Mouse (Mus musculus): ENCODE results near the gene Acsf2. TPM values are rescaled to one million over a fixed set of nuclear protein-coding genes. Genes with fewer than 3 reads are reported as not detected.

Gene Acsf2
- polyA plus RNA-seq, 1 experiment from 2014 or later, result 5.7 TPM

DNA sequence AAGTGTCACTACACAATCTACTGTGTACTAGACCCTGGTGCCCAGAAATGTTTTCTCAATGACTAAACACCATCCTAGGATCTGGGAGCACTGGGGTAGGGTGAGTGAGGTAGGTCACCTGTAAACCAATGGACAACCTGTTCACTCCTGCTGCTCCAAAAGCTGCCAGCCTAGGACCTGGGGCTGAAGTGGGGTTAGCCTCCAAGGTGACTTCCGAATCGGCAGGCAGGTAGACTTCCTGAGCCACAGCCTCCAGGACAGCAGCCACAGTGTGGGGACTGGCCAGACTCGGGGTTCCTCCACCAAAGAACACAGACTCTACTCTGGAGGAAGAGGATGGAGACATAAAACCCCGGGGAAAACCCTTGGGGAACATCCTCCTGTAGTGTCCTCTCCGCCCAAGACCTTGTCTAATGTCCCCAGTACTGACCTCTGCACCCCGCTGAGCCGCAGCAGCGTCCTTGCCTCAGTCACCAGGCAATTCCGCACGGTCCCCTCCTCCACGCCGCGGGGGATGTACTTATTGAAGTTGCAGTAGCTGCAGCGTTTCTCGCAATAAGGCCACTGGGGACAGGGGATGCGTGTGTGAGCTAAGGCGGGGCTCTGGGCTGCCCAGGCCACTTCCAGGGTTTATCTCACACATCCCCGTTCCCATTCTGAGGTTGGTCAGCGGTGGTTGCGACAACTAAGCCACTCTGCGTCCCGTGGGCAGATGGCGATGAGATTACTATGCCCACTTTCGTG, 53.5 kb downstream of the Acsf2 start:
- 11% methylated on average over 24 of the region's 24 CpGs for WGBS
- H3K9me3 ChIP-seq (ENCODE audit: control insufficient read depth, low read length), result no peaks in the 10 kb centered on the region

DNA sequence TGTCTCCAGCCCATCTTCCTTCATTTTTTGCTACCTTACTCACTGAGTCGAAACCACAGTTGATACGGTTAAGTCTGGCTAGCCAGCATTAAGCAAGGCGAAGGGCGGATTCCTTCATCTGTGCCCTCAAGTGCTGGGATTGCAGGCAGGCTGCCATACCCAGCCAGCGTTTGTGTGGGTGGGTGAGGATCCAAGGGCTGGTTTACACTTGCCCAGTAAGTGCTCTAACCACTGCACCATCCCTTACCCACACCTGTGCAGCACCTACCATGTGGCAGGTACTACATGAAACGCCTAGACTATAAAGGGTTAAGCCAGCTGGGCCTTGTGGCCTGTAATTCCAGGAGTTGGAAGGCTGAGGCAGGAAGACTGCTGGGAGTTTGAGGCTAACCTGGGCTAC, 54.4 kb downstream of the Acsf2 start:
- WGBS, result 93% methylated on average over 6 of the region's 6 CpGs
- H3K27me3 ChIP-seq (replicated peaks; ENCODE audit: control insufficient read depth, insufficient read depth, low read length), result no peaks in the 10 kb centered on the region
- ATAC-seq (replicated peaks; ENCODE audit: low FRiP score, low TSS enrichment, low read depth) (no peak), DNase-seq (ENCODE audit: low spot score) (no peak)
- H3K4me2 ChIP-seq (ENCODE audit: low read length), result no peak overlapping the region
- no peaks in the 10 kb centered on the region for H3K4me1 ChIP-seq (replicated peaks; ENCODE audit: control insufficient read depth, insufficient read depth, low read length)
- peaks cover 4% of the 10 kb centered on the region; the same call in 1 of the 2 replicates for H3K36me3 ChIP-seq (ENCODE audit: control insufficient read depth, insufficient read depth, low read length)
- H3K9me3 ChIP-seq (ENCODE audit: control insufficient read depth, low read length), result no peaks in the 10 kb centered on the region
- H3K4me3 ChIP-seq (ENCODE audit: low read depth, low read length), result no peak overlapping the region
- H3K27ac ChIP-seq (ENCODE audit: low read depth), result no peak overlapping the region
- no peak overlapping the region for H3K9ac ChIP-seq (ENCODE audit: low read length)

More for the DNA sequence above, 53.5 kb downstream of the Acsf2 start:
- Histone ChIP-seq H3K9ac (ENCODE audit: low read length) (peak overlapping the region; percentile 61), H3K4me3 (ENCODE audit: low read depth, low read length) (peak overlapping the region; percentile 57), H3K36me3 (ENCODE audit: control insufficient read depth, insufficient read depth, low read length) (no peaks in the 10 kb centered on the region), H3K4me2 (ENCODE audit: low read length) (peak overlapping the region; percentile 80), H3K27ac (ENCODE audit: low read depth) (no peak overlapping the region), H3K27me3 (replicated peaks; ENCODE audit: control insufficient read depth, insufficient read depth, low read length) (no peaks in the 10 kb centered on the region), H3K4me1 (replicated peaks; ENCODE audit: control insufficient read depth, insufficient read depth, low read length) (no peaks in the 10 kb centered on the region)
- DNase-seq (ENCODE audit: low spot score) (no peak), ATAC-seq (replicated peaks; ENCODE audit: low FRiP score, low TSS enrichment, low read depth) (peak; percentile 10)

- Histone ChIP-seq H3K9me3 (ENCODE audit: control insufficient read depth, low read length) (no peaks in the 10 kb centered on the region), H3K9ac (ENCODE audit: low read length) (no peak overlapping the region), H3K27me3 (replicated peaks; ENCODE audit: control insufficient read depth, insufficient read depth, low read length) (no peaks in the 10 kb centered on the region), H3K4me1 (replicated peaks; ENCODE audit: control insufficient read depth, insufficient read depth, low read length) (no peaks in the 10 kb centered on the region), H3K27ac (ENCODE audit: low read depth) (no peak overlapping the region), H3K4me3 (ENCODE audit: low read depth, low read length) (no peak overlapping the region), H3K36me3 (ENCODE audit: control insufficient read depth, insufficient read depth, low read length) (peaks cover 9% of the 10 kb centered on the region; the same call in 1 of the 2 replicates), H3K4me2 (ENCODE audit: low read length) (no peak overlapping the region)
- ATAC-seq (replicated peaks; ENCODE audit: low FRiP score, low TSS enrichment, low read depth), result no peak
- 91% methylated on average over 5 of the region's 5 CpGs for WGBS
- DNase-seq (ENCODE audit: low spot score), result no peak
These were observed 55.3 kb downstream of the Acsf2 start for GRCm38 (mm10) chr11:94546381-94546780.

DNA sequence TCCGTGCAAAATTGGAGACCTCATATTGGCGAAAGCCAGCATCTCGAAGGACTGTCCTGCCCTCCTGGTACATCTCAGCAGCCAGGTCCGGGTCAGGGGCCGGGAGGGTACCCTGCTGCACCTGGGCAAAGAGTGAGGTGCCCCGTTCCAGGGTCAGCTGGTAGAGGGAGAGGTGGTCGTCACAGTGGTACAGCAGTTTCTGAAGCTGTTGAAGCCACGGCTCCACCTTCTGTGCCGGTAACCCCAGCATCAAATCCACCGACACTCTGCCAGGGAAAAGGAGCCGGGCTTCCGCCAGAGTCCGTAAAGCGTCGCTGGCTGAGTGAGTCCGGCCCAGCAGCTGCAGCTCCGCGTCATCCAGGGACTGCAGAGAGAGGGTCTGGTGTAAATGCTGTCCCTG, 57.2 kb downstream of the Acsf2 start:
- no peak for ATAC-seq (replicated peaks; ENCODE audit: low FRiP score, low TSS enrichment, low read depth)
- DNase-seq (ENCODE audit: low spot score), result no peak
- Histone ChIP-seq H3K4me3 (ENCODE audit: low read depth, low read length) (no peak overlapping the region), H3K9me3 (ENCODE audit: control insufficient read depth, low read length) (no peaks in the 10 kb centered on the region), H3K4me2 (ENCODE audit: low read length) (no peak overlapping the region), H3K9ac (ENCODE audit: low read length) (no peak overlapping the region), H3K4me1 (replicated peaks; ENCODE audit: control insufficient read depth, insufficient read depth, low read length) (no peaks in the 10 kb centered on the region), H3K36me3 (ENCODE audit: control insufficient read depth, insufficient read depth, low read length) (peaks cover 9% of the 10 kb centered on the region; the same call in 1 of the 2 replicates), H3K27me3 (replicated peaks; ENCODE audit: control insufficient read depth, insufficient read depth, low read length) (no peaks in the 10 kb centered on the region), H3K27ac (ENCODE audit: low read depth) (no peak overlapping the region)
- 56% methylated on average over 18 of the region's 18 CpGs for whole genome bisulfite sequencing

GRCm38 (mm10) chr11:94543932-94544331, 57.7 kb downstream of the Acsf2 start:
- Histone ChIP-seq H3K9me3 (ENCODE audit: control insufficient read depth, low read length) (no peaks in the 10 kb centered on the region), H3K4me2 (ENCODE audit: low read length) (no peak overlapping the region), H3K27ac (ENCODE audit: low read depth) (no peak overlapping the region), H3K9ac (ENCODE audit: low read length) (no peak overlapping the region), H3K4me3 (ENCODE audit: low read depth, low read length) (no peak overlapping the region), H3K4me1 (replicated peaks; ENCODE audit: control insufficient read depth, insufficient read depth, low read length) (no peaks in the 10 kb centered on the region), H3K27me3 (replicated peaks; ENCODE audit: control insufficient read depth, insufficient read depth, low read length) (no peaks in the 10 kb centered on the region), H3K36me3 (ENCODE audit: control insufficient read depth, insufficient read depth, low read length) (peaks cover 9% of the 10 kb centered on the region; the same call in 1 of the 2 replicates)
- ATAC-seq (replicated peaks; ENCODE audit: low FRiP score, low TSS enrichment, low read depth), result no peak
- 32% methylated on average over 9 of the region's 9 CpGs for WGBS
- DNase-seq (ENCODE audit: low spot score), result peak; percentile 87

DNA sequence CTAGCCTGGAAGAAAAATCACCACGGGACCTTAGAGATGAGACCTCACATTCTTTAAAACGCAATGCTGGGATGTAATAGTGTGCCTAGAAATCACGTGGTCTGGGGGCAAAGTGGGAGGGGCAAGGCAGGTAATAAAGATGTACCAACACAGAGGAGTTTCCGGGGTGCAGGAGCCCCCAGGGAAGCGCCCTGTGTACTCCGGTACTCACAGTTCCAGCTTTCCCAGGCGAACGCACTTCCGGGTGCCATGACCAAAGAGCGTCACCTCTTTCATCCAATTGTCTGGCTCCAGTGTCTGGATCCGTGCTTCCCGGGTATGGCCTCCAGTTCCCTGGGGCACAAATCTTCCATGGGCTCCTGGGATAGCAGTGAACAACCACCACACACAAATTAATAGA, 58.3 kb downstream of the Acsf2 start:
- no peak overlapping the region for H3K27ac ChIP-seq (ENCODE audit: low read depth)
- H3K9ac ChIP-seq (ENCODE audit: low read length), result no peak overlapping the region
- H3K4me3 ChIP-seq (ENCODE audit: low read depth, low read length), result no peak overlapping the region
- H3K36me3 ChIP-seq (ENCODE audit: control insufficient read depth, insufficient read depth, low read length), result peaks cover 9% of the 10 kb centered on the region; the same call in 1 of the 2 replicates
- H3K4me1 ChIP-seq (replicated peaks; ENCODE audit: control insufficient read depth, insufficient read depth, low read length), result no peaks in the 10 kb centered on the region
- ATAC-seq (replicated peaks; ENCODE audit: low FRiP score, low TSS enrichment, low read depth) (no peak), DNase-seq (ENCODE audit: low spot score) (no peak)
- no peaks in the 10 kb centered on the region for H3K27me3 ChIP-seq (replicated peaks; ENCODE audit: control insufficient read depth, insufficient read depth, low read length)
- no peaks in the 10 kb centered on the region for H3K9me3 ChIP-seq (ENCODE audit: control insufficient read depth, low read length)
- 83% methylated on average over 12 of the region's 12 CpGs for WGBS
- H3K4me2 ChIP-seq (ENCODE audit: low read length), result no peak overlapping the region

GRCm38 (mm10) chr11:94542400-94542799, 59.3 kb downstream of the Acsf2 start:
- Histone ChIP-seq H3K36me3 (ENCODE audit: control insufficient read depth, insufficient read depth, low read length) (peaks cover 9% of the 10 kb centered on the region; the same call in 1 of the 2 replicates), H3K27ac (ENCODE audit: low read depth) (no peak overlapping the region), H3K27me3 (replicated peaks; ENCODE audit: control insufficient read depth, insufficient read depth, low read length) (no peaks in the 10 kb centered on the region), H3K4me3 (ENCODE audit: low read depth, low read length) (no peak overlapping the region), H3K4me1 (replicated peaks; ENCODE audit: control insufficient read depth, insufficient read depth, low read length) (no peaks in the 10 kb centered on the region), H3K4me2 (ENCODE audit: low read length) (no peak overlapping the region), H3K9me3 (ENCODE audit: control insufficient read depth, low read length) (no peaks in the 10 kb centered on the region), H3K9ac (ENCODE audit: low read length) (no peak overlapping the region)
- DNase-seq (ENCODE audit: low spot score) (no peak), ATAC-seq (replicated peaks; ENCODE audit: low FRiP score, low TSS enrichment, low read depth) (no peak)
- 85% methylated on average over 4 of the region's 4 CpGs for WGBS

GRCm38 (mm10) chr11:94539761-94540160, 61.9 kb downstream of the Acsf2 start:
- H3K9me3 ChIP-seq (ENCODE audit: control insufficient read depth, low read length), result no peaks in the 10 kb centered on the region
- WGBS, result 78% methylated on average over 7 of the region's 7 CpGs
- no peaks in the 10 kb centered on the region for H3K4me1 ChIP-seq (replicated peaks; ENCODE audit: control insufficient read depth, insufficient read depth, low read length)
- H3K4me2 ChIP-seq (ENCODE audit: low read length), result no peak overlapping the region
- no peaks in the 10 kb centered on the region for H3K27me3 ChIP-seq (replicated peaks; ENCODE audit: control insufficient read depth, insufficient read depth, low read length)
- H3K9ac ChIP-seq (ENCODE audit: low read length), result no peak overlapping the region
- no peak overlapping the region for H3K27ac ChIP-seq (ENCODE audit: low read depth)
- ATAC-seq (replicated peaks; ENCODE audit: low FRiP score, low TSS enrichment, low read depth) (no peak), DNase-seq (ENCODE audit: low spot score) (no peak)
- H3K4me3 ChIP-seq (ENCODE audit: low read depth, low read length), result no peak overlapping the region
- H3K36me3 ChIP-seq (ENCODE audit: control insufficient read depth, insufficient read depth, low read length), result peaks cover 9% of the 10 kb centered on the region; the same call in 1 of the 2 replicates

All from intestine, embryonic 14.5 days (tissue).